Mouse (Mus musculus) hindbrain, embryonic 14.5 days (tissue): Measurements from ENCODE around the gene Mfge8. TPM values are rescaled to one million over a fixed set of nuclear protein-coding genes. Genes with fewer than 3 reads are reported as not detected.

Source experiments
- ATAC-seq: fragments of 200-750 bp; cut with Nextera tagmentation; 2 replicates; pipeline ENCODE4 v1.8.0; 2017; ENCODE audit warnings: moderate number of reproducible peaks, mild to moderate bottlenecking, moderate TSS enrichment, moderate library complexity; ENCODE audit not compliant: low FRiP score
- DNase-seq: peaks from one replicate; pipeline ENCODE4 v3.0.0-alpha.2; 2015; ENCODE audit warnings: low spot score
- H3K27ac ChIP-seq: fragments of 300-500 bp; sonication (generic); 2 replicates; pipeline ENCODE4 v1.5.1; 2014; ENCODE audit warnings: mild to moderate bottlenecking, moderate library complexity
- H3K27me3 ChIP-seq: fragments of 300-500 bp; sonication (generic); 2 replicates; pipeline ENCODE4 v1.6.1; 2014; ENCODE audit warnings: mild to moderate bottlenecking, low read length, mixed read lengths; ENCODE audit not compliant: control insufficient read depth, insufficient read depth
- H3K36me3 ChIP-seq: fragments of 300-500 bp; sonication (generic); replicated peaks from 2 replicates; pipeline ENCODE4 v1.6.1; 2014; ENCODE audit not compliant: control insufficient read depth, insufficient read depth
- H3K4me1 ChIP-seq: fragments of 300-500 bp; sonication (generic); replicated peaks from 2 replicates; pipeline ENCODE4 v1.6.1; 2014; ENCODE audit warnings: antibody characterized with exemption, low read length, mixed read lengths; ENCODE audit not compliant: control insufficient read depth, insufficient read depth
- H3K4me2 ChIP-seq: fragments of 300-500 bp; sonication (generic); replicated peaks from 2 replicates; pipeline ENCODE4 v1.6.1; 2014; ENCODE audit warnings: mild to moderate bottlenecking, moderate library complexity
- H3K4me3 ChIP-seq: fragments of 300-500 bp; sonication (generic); replicated peaks from 2 replicates; pipeline ENCODE4 v1.5.1; 2014; ENCODE audit warnings: mild to moderate bottlenecking, low read length
- H3K9ac ChIP-seq: fragments of 300-500 bp; sonication (generic); 2 replicates; pipeline ENCODE4 v1.6.1; 2014
- H3K9me3 ChIP-seq: fragments of 300-500 bp; sonication (generic); 2 replicates; pipeline ENCODE4 v1.6.1; 2016; ENCODE audit warnings: low read length; ENCODE audit not compliant: control insufficient read depth
- WGBS: fragments of 180-500 bp; shearing (Covaris S2); extraction: QIAGEN DNeasy Blood & Tissue Kit; methylation state at CpG from one replicate; pipeline ENCODE4 v1.1.7; 2014; 5-methylcytosine and 5-hydroxymethylcytosine counted together
- polyA plus RNA-seq: library from polyadenylated mRNA; unstranded; fragments of >200 nt; fragmentation: Nextera tagmentation; extraction: Ambion mirVana; gene quantifications from 2 replicates; pipeline ENCODE4 v1.2.1, GENCODE M21; 2014

Mfge8 gene
- 183 and 205 TPM in 2 replicates for polyA plus RNA-seq

DNA sequence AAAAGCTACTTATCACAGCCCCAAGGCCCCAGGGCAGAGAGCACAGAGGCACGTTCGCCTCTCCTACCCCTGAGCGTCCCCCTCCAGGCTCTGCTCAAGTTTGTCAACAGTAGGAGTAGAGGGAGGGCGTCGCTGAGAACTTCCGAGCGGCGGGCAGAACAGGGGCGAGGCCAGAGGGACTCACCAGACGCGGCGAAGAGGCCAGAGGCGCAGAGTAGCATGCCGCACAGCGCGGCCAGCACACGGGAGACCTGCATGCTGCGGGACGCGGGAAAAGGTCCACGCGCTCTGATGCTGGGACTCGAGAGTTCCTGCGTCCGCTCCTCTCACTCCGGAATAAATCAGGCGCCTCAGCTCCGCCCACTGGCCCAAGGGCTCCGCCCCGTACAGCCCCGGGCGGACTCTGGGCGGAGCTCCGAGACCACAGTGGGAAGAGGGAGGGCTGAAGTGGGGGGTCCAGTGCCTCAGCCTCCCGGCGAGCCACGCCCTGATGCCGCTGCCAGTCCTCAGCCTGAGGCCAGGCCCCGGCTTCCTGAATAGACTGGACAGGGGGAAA is at the start of gene Mfge8:
Gene Mfge8, minus strand, starts transcription at position 350 of the 556 bp plus-strand sequence.
- ATAC-seq (peak; percentile 89), DNase-seq (peak; percentile 74)
- Histone ChIP-seq H3K4me2 (peak within 1 kb of the TSS; percentile 66), H3K4me3 (peak within 1 kb of the TSS; percentile 41), H3K36me3 (0 out of 2 replicates have a peak, but pooled peaks cover 5% of the 10 kb centered on the region), H3K27me3 (peaks cover 9% of the 10 kb centered on the region; the same call in 1 of the 2 replicates), H3K4me1 (peaks cover 14% of the 10 kb centered on the region), H3K27ac (no peak within 1 kb of the TSS), H3K9ac (peak within 1 kb of the TSS; percentile 32), H3K9me3 (no peaks in the 10 kb centered on the region)
- WGBS, result under 1% methylated on average over 39 of the region's 39 CpGs

GRCm38 (mm10) chr7:79194560-79195413 is 45.9 kb upstream of the Mfge8 start:
- no peaks in the 10 kb centered on the region; the same call in 1 of the 2 replicates for H3K4me1 ChIP-seq
- H3K4me3 ChIP-seq, result no peak overlapping the region
- 43% methylated on average over 16 of the region's 16 CpGs for WGBS
- H3K4me2 ChIP-seq, result no peak overlapping the region
- H3K27ac ChIP-seq, result peak overlapping the region; percentile 66
- ATAC-seq (peak; percentile 95), DNase-seq (peak; percentile 67)
- no peaks in the 10 kb centered on the region for H3K9me3 ChIP-seq
- no peaks in the 10 kb centered on the region for H3K36me3 ChIP-seq
- H3K9ac ChIP-seq, result no peak overlapping the region
- no peaks in the 10 kb centered on the region for H3K27me3 ChIP-seq

DNA sequence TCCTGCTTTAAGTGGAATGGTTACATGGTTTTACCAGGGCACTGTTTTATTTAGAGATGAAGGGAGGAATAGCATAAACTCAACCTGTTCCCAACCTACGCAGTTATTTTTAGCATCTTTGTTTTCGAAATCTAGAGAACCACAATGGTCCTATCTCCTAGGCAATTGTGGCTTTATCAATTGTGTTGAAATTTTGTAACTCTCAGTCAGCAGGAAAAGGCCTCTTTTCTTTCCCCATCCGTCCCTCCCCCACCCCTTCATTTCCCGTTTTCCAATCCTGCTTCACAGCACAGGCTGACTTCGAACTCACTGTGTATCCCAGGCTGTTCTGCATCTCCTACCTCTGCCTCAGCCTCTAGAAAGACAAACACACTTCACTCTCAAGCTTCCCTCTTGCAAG is 45.1 kb upstream of the Mfge8 start:
- DNase-seq (no peak), ATAC-seq (no peak)
- Histone ChIP-seq H3K27me3 (no peaks in the 10 kb centered on the region), H3K4me3 (no peak overlapping the region), H3K9ac (no peak overlapping the region), H3K27ac (peak overlapping the region; percentile 66), H3K4me1 (no peaks in the 10 kb centered on the region; the same call in 1 of the 2 replicates), H3K4me2 (no peak overlapping the region), H3K36me3 (no peaks in the 10 kb centered on the region), H3K9me3 (no peaks in the 10 kb centered on the region)
- WGBS, result 66% methylated on average over 5 of the region's 5 CpGs

- Histone ChIP-seq H3K9me3 (no peaks in the 10 kb centered on the region), H3K4me2 (no peak overlapping the region), H3K4me1 (no peaks in the 10 kb centered on the region; the same call in 1 of the 2 replicates), H3K36me3 (no peaks in the 10 kb centered on the region), H3K27ac (no peak overlapping the region), H3K4me3 (no peak overlapping the region), H3K9ac (no peak overlapping the region), H3K27me3 (no peaks in the 10 kb centered on the region)
- DNase-seq, result no peak
- 66% methylated on average over 5 of the region's 5 CpGs for WGBS
- ATAC-seq, result no peak
Measured at GRCm38 (mm10) chr7:79191501-79191900, 42.6 kb upstream of the Mfge8 start.

DNA sequence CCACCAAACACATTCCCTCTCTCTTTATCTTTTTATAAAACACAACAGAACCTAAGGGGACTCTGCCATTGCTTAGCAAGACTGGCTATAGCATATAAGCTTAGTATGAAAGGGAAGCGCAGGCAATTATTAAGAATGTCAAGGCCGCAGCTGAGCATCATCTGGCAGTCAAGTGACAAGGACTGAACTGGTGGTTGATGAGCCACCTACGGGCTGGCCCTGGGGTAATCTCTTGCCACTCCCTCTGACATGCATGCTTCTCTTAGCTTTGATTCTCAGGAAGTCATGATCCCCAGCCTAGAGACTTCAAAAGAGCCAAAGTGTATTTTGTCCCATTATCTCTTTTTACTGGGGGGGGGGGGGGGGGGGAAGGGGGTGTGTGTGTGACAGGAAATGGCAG is 41.7 kb upstream of the Mfge8 start:
- Histone ChIP-seq H3K9me3 (no peaks in the 10 kb centered on the region), H3K27ac (no peak overlapping the region), H3K9ac (no peak overlapping the region), H3K36me3 (no peaks in the 10 kb centered on the region), H3K4me1 (no peaks in the 10 kb centered on the region; the same call in 1 of the 2 replicates), H3K4me3 (no peak overlapping the region), H3K4me2 (no peak overlapping the region), H3K27me3 (no peaks in the 10 kb centered on the region)
- ATAC-seq, result no peak
- 27% methylated on average over 3 of the region's 3 CpGs for WGBS
- no peak for DNase-seq

GRCm38 (mm10) chr7:79189211-79189610 is 40.4 kb upstream of the Mfge8 start:
- Histone ChIP-seq H3K9ac (no peak overlapping the region), H3K27me3 (no peaks in the 10 kb centered on the region), H3K4me1 (no peaks in the 10 kb centered on the region; the same call in 1 of the 2 replicates), H3K9me3 (no peaks in the 10 kb centered on the region), H3K4me2 (no peak overlapping the region), H3K36me3 (no peaks in the 10 kb centered on the region), H3K27ac (no peak overlapping the region), H3K4me3 (no peak overlapping the region)
- whole genome bisulfite sequencing, result 29% methylated on average over 3 of the region's 5 CpGs
- DNase-seq (no peak), ATAC-seq (no peak)

- WGBS, result 95% methylated on average over 2 of the region's 2 CpGs
- Histone ChIP-seq H3K4me2 (no peak overlapping the region), H3K36me3 (no peaks in the 10 kb centered on the region), H3K4me1 (no peaks in the 10 kb centered on the region; the same call in 1 of the 2 replicates), H3K27ac (no peak overlapping the region), H3K9ac (no peak overlapping the region), H3K4me3 (no peak overlapping the region), H3K9me3 (no peaks in the 10 kb centered on the region), H3K27me3 (no peaks in the 10 kb centered on the region)
- DNase-seq (no peak), ATAC-seq (no peak)
Measured at GRCm38 (mm10) chr7:79187591-79187990, 38.7 kb upstream of the Mfge8 start.

GRCm38 (mm10) chr7:79183417-79183816 is 34.6 kb upstream of the Mfge8 start:
- DNase-seq (no peak), ATAC-seq (no peak)
- H3K9ac ChIP-seq, result no peak overlapping the region
- H3K4me1 ChIP-seq, result no peaks in the 10 kb centered on the region
- H3K9me3 ChIP-seq, result no peaks in the 10 kb centered on the region
- H3K4me3 ChIP-seq, result no peak overlapping the region
- no peaks in the 10 kb centered on the region for H3K36me3 ChIP-seq
- 33% methylated on average over 1 of the region's 1 CpGs for WGBS
- H3K27ac ChIP-seq, result no peak overlapping the region
- H3K4me2 ChIP-seq, result no peak overlapping the region
- H3K27me3 ChIP-seq, result no peaks in the 10 kb centered on the region

- Histone ChIP-seq H3K4me1 (no peaks in the 10 kb centered on the region), H3K9me3 (no peaks in the 10 kb centered on the region), H3K4me2 (no peak overlapping the region), H3K27me3 (no peaks in the 10 kb centered on the region), H3K4me3 (no peak overlapping the region), H3K27ac (no peak overlapping the region), H3K9ac (no peak overlapping the region), H3K36me3 (no peaks in the 10 kb centered on the region)
- 83% methylated on average over 3 of the region's 3 CpGs for WGBS
- ATAC-seq (no peak), DNase-seq (no peak)
Measured at GRCm38 (mm10) chr7:79173800-79174199, 24.9 kb upstream of the Mfge8 start.
